Mouse (Mus musculus): Measurements from ENCODE around the gene Hps4. TPM values are rescaled to one million over a fixed set of nuclear protein-coding genes. Genes with fewer than 3 reads are reported as not detected.

Hps4 gene
- polyA plus RNA-seq, 1 experiment from 2014 or later: 31.0 TPM

Other genes starting within 250 kb of the Hps4 start
- gene Cryba4, start 90.6 kb upstream of the Hps4 start, polyA plus RNA-seq (2014; fragmentation: Nextera tagmentation; extraction: Ambion mirVana): 0.53 and 1.3 TPM in 2 replicates
- gene Crybb1, start 87.3 kb upstream of the Hps4 start, polyA plus RNA-seq (2014; fragmentation: Nextera tagmentation; extraction: Ambion mirVana): 0.53 and 0.90 TPM in 2 replicates
- gene Tpst2, start 66.4 kb upstream of the Hps4 start, polyA plus RNA-seq (2014; fragmentation: Nextera tagmentation; extraction: Ambion mirVana): 28.6 and 30.0 TPM in 2 replicates
- 30.6 and 32.9 TPM in 2 replicates for gene Tfip11, start 16.7 kb upstream of the Hps4 start, polyA plus RNA-seq (2014; fragmentation: Nextera tagmentation; extraction: Ambion mirVana)
- 58.8 and 64.4 TPM in 2 replicates for gene Srrd, start within 50 bp of the Hps4 start, polyA plus RNA-seq (2014; fragmentation: Nextera tagmentation; extraction: Ambion mirVana)
- gene Gm6583, start 12.9 kb downstream of the Hps4 start, polyA plus RNA-seq (2014; fragmentation: Nextera tagmentation; extraction: Ambion mirVana): 0.20 TPM in 2 replicates
- gene Asphd2, start 51.8 kb downstream of the Hps4 start, polyA plus RNA-seq (2014; fragmentation: Nextera tagmentation; extraction: Ambion mirVana): 39.2 and 46.3 TPM in 2 replicates
- gene Gm6588, start 106.3 kb downstream of the Hps4 start, polyA plus RNA-seq (2014; fragmentation: Nextera tagmentation; extraction: Ambion mirVana): 0.16 TPM in 1 of 2 replicates, not detected in the other
- 4.7 and 4.8 TPM in 2 replicates for gene Sez6l, start 234.1 kb downstream of the Hps4 start, polyA plus RNA-seq (2014; fragmentation: Nextera tagmentation; extraction: Ambion mirVana)